Mouse (Mus musculus): Measurements from ENCODE around the gene Hint3.

- no peak for TF ChIP-seq POLR2A (IDR thresholded peaks at IDR 0.05; ENCODE audit: extremely low read depth, insufficient read depth, low read length)
- no peak for TF ChIP-seq CTCF (IDR thresholded peaks at IDR 0.05; ENCODE audit: extremely low read depth, insufficient read depth, low read length)
These were observed 8.8 kb upstream of the Hint3 start for GRCm38 (mm10) chr10:30638216-30638615.

All from cortical plate, adult 2 months (tissue).